Mouse (Mus musculus) CH12.LX (cell line): ENCODE measurements at regions not wholly inside any gene's neighbourhood (a gene's known extent, or its start where the extent isn't known, plus 50 kb on each side); places are given as distances from the start of the nearest gene placed in this dataset.

Experiments used
- DNase-seq: peaks from one replicate; pipeline ENCODE4 v3.0.0-alpha.2; 2013; ENCODE audit errors: extremely low read depth
- H3K27ac ChIP-seq: 2 replicates; pipeline ENCODE4 v1.5.1; 2012; ENCODE audit warnings: low read depth, mild to moderate bottlenecking, control low read depth, moderate library complexity; ENCODE audit not compliant: insufficient read depth
- H3K27me3 ChIP-seq: replicated peaks from 2 replicates; pipeline ENCODE3; 2012; ENCODE audit warnings: inconsistent platforms
- H3K36me3 ChIP-seq, 2 experiments: replicated peaks in 1 of 2; 2 replicates each; pipeline versions ENCODE3 to v1.6.1; 2012; ENCODE audit warnings: inconsistent platforms in 1 of 2, low read length in 1 of 2, mild to moderate bottlenecking in 1 of 2, mixed read lengths in 1 of 2, moderate library complexity in 1 of 2; ENCODE audit not compliant: control insufficient read depth in 1 of 2, insufficient read depth in 1 of 2
- H3K4me1 ChIP-seq, 2 experiments: 2 replicates each; pipeline ENCODE4 v1.6.1; 2012; ENCODE audit warnings: inconsistent platforms in 1 of 2, moderate library complexity in 1 of 2; ENCODE audit not compliant: insufficient read depth in 2 of 2, control insufficient read depth in 1 of 2
- H3K4me2 ChIP-seq: 2 replicates; pipeline ENCODE4 v1.6.1; 2012; ENCODE audit warnings: low read depth, mild to moderate bottlenecking, control low read depth; ENCODE audit not compliant: poor library complexity, insufficient read depth, severe bottlenecking
- H3K4me3 ChIP-seq, 3 experiments: fragments of 150-350 bp in 1 of 3; sonication (generic) in 1 of 3; replicated peaks in 1 of 3; 2 replicates each; pipeline versions ENCODE3 to v1.5.1; 2011 to 2012; ENCODE audit warnings: low read depth in 2 of 3, low read length in 2 of 3, mild to moderate bottlenecking in 2 of 3, moderate library complexity in 2 of 3, control low read depth in 1 of 3, improper control_type of control experiment in 1 of 3, inconsistent platforms in 1 of 3, mixed read lengths in 1 of 3; ENCODE audit not compliant: poor library complexity in 1 of 3
- H3K79me2 ChIP-seq: replicated peaks from 2 replicates; pipeline ENCODE4 v1.6.1; 2012; ENCODE audit warnings: mild to moderate bottlenecking, moderate library complexity; ENCODE audit not compliant: control insufficient read depth, poor library complexity, insufficient read depth, severe bottlenecking; ENCODE audit errors: extremely low read depth
- H3K9ac ChIP-seq: 2 replicates; pipeline ENCODE4 v1.6.1; 2012; ENCODE audit warnings: low read depth, mild to moderate bottlenecking, control low read depth, moderate library complexity; ENCODE audit not compliant: insufficient read depth
- H3K9me3 ChIP-seq: replicated peaks from 2 replicates; pipeline ENCODE3; 2012; ENCODE audit warnings: low read length, inconsistent platforms, mixed read lengths
- CHD2 ChIP-seq: IDR thresholded peaks from 2 replicates; pipeline ENCODE4 v1.6.1; 2011; ENCODE audit warnings: low read length, improper control_type of control experiment
- CTCF ChIP-seq, 2 experiments: IDR thresholded peaks in 1 of 2; conservative IDR thresholded peaks in 1 of 2; 2 replicates each; pipeline ENCODE4 v1.5.1; 2011 to 2012; ENCODE audit warnings: low read depth in 2 of 2, low read length in 2 of 2, improper control_type of control experiment in 1 of 2, inconsistent platforms in 1 of 2, mild to moderate bottlenecking in 1 of 2, moderate library complexity in 1 of 2
- ELF1 ChIP-seq: IDR thresholded peaks from 2 replicates; pipeline ENCODE4 v1.6.1; 2014; ENCODE audit warnings: low read depth, mild to moderate bottlenecking, inconsistent platforms, low read length, improper control_type of control experiment
- EP300 ChIP-seq: IDR thresholded peaks from 2 replicates; pipeline ENCODE4 v1.6.1; 2011; ENCODE audit warnings: low read length, improper control_type of control experiment
- ETS1 ChIP-seq: conservative IDR thresholded peaks from 2 replicates; pipeline ENCODE4 v1.6.1; 2012; ENCODE audit warnings: low read depth, mild to moderate bottlenecking, inconsistent platforms, low read length, improper control_type of control experiment, moderate library complexity
- GABPA ChIP-seq: IDR thresholded peaks from 2 replicates; pipeline ENCODE4 v1.6.1; 2012; ENCODE audit warnings: low read depth, low read length, improper control_type of control experiment, inconsistent platforms; ENCODE audit not compliant: insufficient replicate concordance
- HCFC1 ChIP-seq: IDR thresholded peaks from 2 replicates; pipeline ENCODE4 v1.6.1; 2012; ENCODE audit warnings: low read depth, mild to moderate bottlenecking, inconsistent platforms, low read length, improper control_type of control experiment
- IRF4 ChIP-seq: IDR thresholded peaks from 2 replicates; pipeline ENCODE4 v1.6.1; 2014; ENCODE audit warnings: low read depth, mild to moderate bottlenecking, inconsistent platforms, low read length, improper control_type of control experiment
- JUN ChIP-seq: IDR thresholded peaks from 2 replicates; pipeline ENCODE4 v1.6.1; 2011; ENCODE audit warnings: low read depth, mild to moderate bottlenecking, low read length, improper control_type of control experiment, moderate library complexity; ENCODE audit not compliant: insufficient read depth
- JUND ChIP-seq: conservative IDR thresholded peaks from 2 replicates; pipeline ENCODE4 v1.6.1; 2011; ENCODE audit warnings: low read depth, low read length, improper control_type of control experiment
- MAZ ChIP-seq: IDR thresholded peaks from 2 replicates; pipeline ENCODE4 v1.6.1; 2012; ENCODE audit warnings: low read depth, mild to moderate bottlenecking, inconsistent platforms, low read length, improper control_type of control experiment, moderate library complexity
- MXI1 ChIP-seq: IDR thresholded peaks from 2 replicates; pipeline ENCODE4 v1.6.1; 2011; ENCODE audit warnings: mild to moderate bottlenecking, low read depth, low read length, improper control_type of control experiment
- MYC ChIP-seq: IDR thresholded peaks from 2 replicates; pipeline ENCODE4 v1.6.1; 2011; ENCODE audit warnings: low read depth, mild to moderate bottlenecking, improper control_type of control experiment, low read length
- NELFE ChIP-seq: IDR thresholded peaks from 2 replicates; pipeline ENCODE4 v1.6.1; 2011; ENCODE audit warnings: low read depth, low read length, improper control_type of control experiment
- NRF1 ChIP-seq: IDR thresholded peaks from 2 replicates; pipeline ENCODE4 v1.6.1; 2014; ENCODE audit warnings: low read depth, mild to moderate bottlenecking, inconsistent platforms, low read length, improper control_type of control experiment, moderate library complexity
- POLR2A ChIP-seq: IDR thresholded peaks from 2 replicates; pipeline ENCODE4 v1.6.1; 2011; ENCODE audit warnings: low read depth, mild to moderate bottlenecking, improper control_type of control experiment, low read length
- RAD21 ChIP-seq: IDR thresholded peaks from 2 replicates; pipeline ENCODE4 v1.6.1; 2011; ENCODE audit warnings: low read depth, mild to moderate bottlenecking, low read length, improper control_type of control experiment, moderate library complexity
- RCOR1 ChIP-seq: conservative IDR thresholded peaks from 2 replicates; pipeline ENCODE4 v1.6.1; 2012; ENCODE audit warnings: low read depth, mild to moderate bottlenecking, inconsistent platforms, low read length, improper control_type of control experiment
- SIN3A ChIP-seq: IDR thresholded peaks from 2 replicates; pipeline ENCODE4 v1.6.1; 2012; ENCODE audit warnings: low read length, improper control_type of control experiment, inconsistent platforms
- SMC3 ChIP-seq: IDR thresholded peaks from 2 replicates; pipeline ENCODE4 v1.6.1; 2011; ENCODE audit warnings: low read depth, low read length, improper control_type of control experiment
- TCF12 ChIP-seq: IDR thresholded peaks from 2 replicates; pipeline ENCODE4 v1.6.1; 2014; ENCODE audit warnings: low read depth, mild to moderate bottlenecking, inconsistent platforms, low read length, improper control_type of control experiment
- USF2 ChIP-seq: conservative IDR thresholded peaks from 2 replicates; pipeline ENCODE4 v1.6.1; 2011; ENCODE audit warnings: low read depth, low read length, improper control_type of control experiment
- ZC3H11A ChIP-seq: IDR thresholded peaks from 2 replicates; pipeline ENCODE4 v1.6.1; 2012; ENCODE audit warnings: low read depth, mild to moderate bottlenecking, inconsistent platforms, low read length, improper control_type of control experiment
- ZKSCAN1 ChIP-seq: IDR thresholded peaks from 2 replicates; pipeline ENCODE4 v1.6.1; 2012; ENCODE audit warnings: low read depth, inconsistent platforms, low read length, improper control_type of control experiment, borderline replicate concordance
- ZNF384 ChIP-seq: IDR thresholded peaks from 2 replicates; pipeline ENCODE4 v1.6.1; 2012; ENCODE audit warnings: low read depth, low read length, improper control_type of control experiment, inconsistent platforms
- dilution Hi-C: fragments of 300-500 bp; cut with MboI; formaldehyde crosslinking; loops from 2 replicates; pipeline ENCODE4 v1.14.3; 2020; ENCODE audit warnings: low sequenced_read_pairs; ENCODE audit not compliant: extremely low pct_unique_long_range_greater_than_20kb, extremely low pct_ligation_motif_present
- in situ Hi-C: fragments of 300-500 bp; cut with MboI; formaldehyde crosslinking; loops from 3 replicates; pipeline ENCODE4 v1.14.3; 2019; ENCODE audit warnings: low sequenced_read_pairs, low pct_ligation_motif_present, low pct_unique_long_range_greater_than_20kb, mixed read lengths

DNA sequence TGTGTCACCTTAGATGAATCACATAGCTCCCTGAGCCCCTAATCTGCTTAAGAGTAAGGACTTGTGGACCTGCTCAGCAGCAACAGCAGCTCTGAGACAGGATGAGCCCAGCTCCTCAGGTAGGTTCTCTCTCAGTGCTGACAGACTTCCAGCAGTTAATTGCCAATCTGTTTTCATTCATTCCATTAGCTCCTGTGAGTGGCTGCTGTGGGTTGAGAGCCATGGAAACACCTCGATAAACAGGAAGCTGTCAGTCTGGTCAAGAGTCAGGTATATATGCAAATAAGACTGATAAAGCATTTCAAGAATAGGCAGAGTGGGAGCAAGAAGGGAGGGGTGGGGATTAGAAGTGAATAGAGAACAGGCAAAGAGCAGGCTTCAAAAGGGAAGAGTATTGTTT lies 673.7 kb downstream of the Zfp706 start:
- dilution Hi-C loops (no loop called here), in situ Hi-C loops (no loop called here)

DNA sequence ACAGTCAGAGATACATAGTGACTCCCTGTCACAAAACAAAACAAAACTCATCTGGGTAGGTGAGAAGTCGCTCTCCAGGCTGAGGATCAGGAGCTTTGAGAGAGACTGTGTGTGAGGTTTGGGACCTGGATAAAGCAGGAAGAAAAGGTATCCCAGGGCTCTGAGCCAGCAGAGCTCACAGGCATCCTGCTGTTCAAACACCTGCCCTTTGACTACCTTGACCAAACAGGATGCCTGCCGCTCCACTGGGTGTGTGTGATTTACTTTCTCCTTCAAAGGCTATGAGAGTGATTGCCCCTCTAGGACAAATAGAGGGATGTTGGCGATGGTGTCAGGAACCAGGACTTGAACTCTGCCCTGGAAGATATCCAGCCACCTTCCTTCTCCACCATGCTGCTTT lies 674.3 kb downstream of the Zfp706 start:
- no peak for TF ChIP-seq RAD21
- TF ChIP-seq GABPA = no peak
- no peak for TF ChIP-seq NRF1
- TF ChIP-seq TCF12 = no peak
- no peak for TF ChIP-seq SMC3
- no peak for TF ChIP-seq CTCF (conservative IDR thresholded peaks at IDR 0.05 in 1 of 2, IDR thresholded peaks at IDR 0.05 in 1 of 2; ENCODE audit: low read depth in 2 of 2, low read length in 2 of 2)
- TF ChIP-seq SIN3A = no peak
- TF ChIP-seq MXI1 = no peak
- TF ChIP-seq MYC = no peak
- TF ChIP-seq EP300 = no peak
- TF ChIP-seq RCOR1 = no peak
- TF ChIP-seq ELF1 = no peak
- no peak for TF ChIP-seq JUN
- no peak for TF ChIP-seq IRF4
- no peak for TF ChIP-seq ZNF384
- TF ChIP-seq ZKSCAN1 = no peak
- no peak for TF ChIP-seq ZC3H11A
- no peak for TF ChIP-seq JUND
- TF ChIP-seq CHD2 = no peak
- no peak for TF ChIP-seq USF2
- TF ChIP-seq, all 38 proteins: peak for 0
- H3K27ac ChIP-seq = no peak overlapping the region
- dilution Hi-C loops (no loop called here), in situ Hi-C loops (no loop called here)
- no peaks in the 10 kb centered on the region for H3K79me2 ChIP-seq
- H3K4me1 ChIP-seq = peaks cover 0 to 25% of the 10 kb centered on the region in 2 experiments; a peak in 2 of 4 replicates
- no peaks in the 10 kb centered on the region for H3K27me3 ChIP-seq
- no peak overlapping the region for H3K9ac ChIP-seq
- H3K36me3 ChIP-seq = no peaks in the 10 kb centered on the region
- no peak overlapping the region for H3K4me3 ChIP-seq
- H3K9me3 ChIP-seq = no peaks in the 10 kb centered on the region
- DNase-seq = no peak
- H3K4me2 ChIP-seq = no peak overlapping the region

More for the DNA sequence above, 673.7 kb downstream of the Zfp706 start:
- Histone ChIP-seq H3K4me2 (no peak overlapping the region), H3K9me3 (no peaks in the 10 kb centered on the region), H3K27me3 (no peaks in the 10 kb centered on the region), H3K9ac (no peak overlapping the region), H3K4me1 (peaks cover 0 to 25% of the 10 kb centered on the region in 2 experiments; a peak in 2 of 4 replicates), H3K27ac (no peak overlapping the region), H3K36me3 (no peaks in the 10 kb centered on the region), H3K79me2 (no peaks in the 10 kb centered on the region), H3K4me3 (no peak overlapping the region)
- peak; percentile 12 for DNase-seq
- no peak for TF ChIP-seq RAD21
- TF ChIP-seq GABPA = no peak
- no peak for TF ChIP-seq MAZ
- no peak for TF ChIP-seq HCFC1
- no peak for TF ChIP-seq POLR2A
- no peak for TF ChIP-seq ZKSCAN1
- TF ChIP-seq USF2 = no peak
- TF ChIP-seq ZC3H11A = no peak
- TF ChIP-seq SMC3 = no peak
- TF ChIP-seq NELFE = no peak
- no peak for TF ChIP-seq ETS1
- TF ChIP-seq TCF12 = no peak
- no peak for TF ChIP-seq MYC
- TF ChIP-seq SIN3A = no peak
- TF ChIP-seq ZNF384 = no peak
